Mouse (Mus musculus) MEL-GATA-1-ER (cell line): ENCODE measurements around the gene Hexa.

ENCODE experiments used
- DNase-seq: peaks from one replicate; pipeline ENCODE4 v3.0.0-alpha.2; 2012; ENCODE audit warnings: low read depth; ENCODE audit errors: extremely low read depth

Hexa gene

DNA sequence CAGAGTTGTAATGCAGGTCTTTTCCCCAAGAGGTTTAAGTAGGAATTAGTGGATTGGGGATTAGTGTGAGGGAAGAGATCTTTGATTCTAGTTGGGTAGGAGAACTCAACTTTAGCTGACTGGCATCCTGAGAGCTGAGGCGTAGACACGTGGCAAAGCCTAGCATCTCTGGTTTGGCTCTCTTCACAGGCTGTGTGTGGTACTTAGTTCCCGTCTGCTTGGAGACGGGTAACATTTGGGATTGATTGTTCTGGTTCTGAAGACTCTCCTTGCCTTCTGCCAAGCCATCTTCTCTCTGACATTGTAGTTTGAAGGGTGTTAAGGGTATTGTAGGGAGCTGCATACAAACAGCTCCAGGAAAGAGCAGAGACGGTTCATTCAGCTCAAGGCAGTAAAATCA lies 13.3 kb downstream of the Hexa start:
- DNase-seq, result no peak

DNA sequence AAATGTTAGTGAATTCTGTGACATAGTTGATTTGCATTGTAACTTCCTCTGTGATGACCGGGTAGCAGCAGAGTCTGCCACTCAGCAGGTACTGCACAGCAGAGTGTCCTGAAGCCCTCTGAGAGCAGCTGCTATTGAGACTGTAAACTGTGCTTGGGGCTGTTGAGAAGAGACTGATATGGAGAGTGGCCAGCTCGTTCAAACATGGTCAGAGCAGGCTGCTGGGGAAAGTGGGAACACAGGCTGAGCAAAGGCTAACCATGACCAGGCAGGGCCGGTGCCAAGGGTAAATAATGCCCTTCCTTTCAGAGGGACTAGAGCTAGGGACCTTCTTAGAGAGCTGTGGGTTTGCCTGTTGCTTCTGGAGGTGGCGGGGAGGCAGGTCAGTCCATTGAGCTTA lies 14.4 kb downstream of the Hexa start:
- DNase-seq, result no peak

DNA sequence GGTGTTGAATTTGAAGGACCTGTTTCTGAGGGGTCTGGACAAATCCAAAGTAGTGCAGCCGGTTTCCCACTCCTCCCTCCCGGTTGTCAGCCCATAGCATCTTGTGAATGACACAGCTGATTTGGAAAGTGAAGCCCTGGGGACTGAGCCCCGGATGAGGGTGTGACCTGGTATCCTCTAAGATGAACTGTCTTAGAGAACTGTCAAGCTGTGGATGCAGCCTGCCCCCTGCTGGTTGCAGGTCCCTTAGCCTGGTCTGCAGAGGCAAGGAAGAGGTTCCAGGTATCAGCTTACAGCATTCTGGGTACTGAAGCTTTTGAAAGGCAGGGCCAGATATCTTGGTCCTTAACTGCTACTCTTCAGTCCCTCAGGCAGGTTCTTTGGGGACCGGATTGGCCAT lies 26.3 kb downstream of the Hexa start:
- DNase-seq, result peak; percentile 66

DNA sequence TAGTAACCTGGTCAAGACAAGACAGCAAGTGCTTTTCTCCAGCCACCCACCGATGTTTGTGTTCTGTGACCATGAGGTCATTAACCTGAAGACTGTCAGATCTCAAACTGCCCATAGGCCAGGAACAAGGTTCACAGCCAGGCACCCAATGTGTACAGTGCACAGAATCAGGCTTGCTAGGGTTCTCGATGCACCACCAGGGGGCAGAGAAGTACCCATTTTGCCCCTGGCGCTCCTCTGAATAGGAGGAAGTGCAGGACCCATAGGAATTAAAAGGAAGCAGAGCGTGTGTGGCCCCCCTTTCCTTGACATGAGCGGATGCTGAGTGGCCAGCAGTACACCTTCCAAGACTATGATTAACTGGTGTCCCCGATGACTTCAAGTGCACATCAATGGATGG lies 27.8 kb downstream of the Hexa start:
- DNase-seq, result peak; percentile 59

DNA sequence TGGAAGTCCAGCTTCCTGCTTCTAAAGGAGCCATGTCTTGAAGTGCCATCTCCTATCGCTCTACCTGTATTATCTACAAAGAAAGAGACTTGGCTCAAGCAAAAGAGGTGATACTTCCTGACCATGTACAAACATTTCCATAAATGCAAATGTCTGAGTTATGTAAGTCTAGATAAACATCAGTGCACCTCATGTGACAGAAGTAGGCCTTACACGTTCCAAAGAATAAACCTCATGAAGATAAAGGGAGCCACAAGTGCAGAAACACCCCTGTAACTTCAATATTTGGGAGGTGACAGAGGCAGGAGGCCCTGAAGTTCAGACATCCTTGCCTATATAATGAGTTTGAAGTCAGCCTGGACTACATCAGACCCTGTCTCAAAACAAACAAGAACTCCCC lies 32.5 kb downstream of the Hexa start:
- DNase-seq, result no peak

DNA sequence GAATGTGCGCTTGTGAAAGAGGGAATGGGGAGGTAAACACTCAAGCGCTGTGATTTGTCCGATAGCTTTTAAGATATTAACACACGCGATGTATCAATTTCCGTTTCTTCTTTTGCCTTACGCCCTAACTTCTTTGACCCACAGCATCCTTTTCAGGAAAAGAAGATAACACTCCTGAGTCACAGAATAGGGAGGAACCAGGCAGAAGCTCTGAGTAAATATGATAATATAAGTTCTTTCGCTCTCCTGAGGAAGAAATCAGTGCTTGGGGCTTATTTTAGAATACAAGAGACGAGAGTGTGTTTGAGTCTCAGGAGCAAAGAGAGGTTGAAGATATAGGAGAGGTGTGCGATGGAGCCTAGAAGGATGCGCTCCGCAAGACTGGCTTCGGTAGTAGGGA lies 38.1 kb downstream of the Hexa start:
- no peak for DNase-seq

DNA sequence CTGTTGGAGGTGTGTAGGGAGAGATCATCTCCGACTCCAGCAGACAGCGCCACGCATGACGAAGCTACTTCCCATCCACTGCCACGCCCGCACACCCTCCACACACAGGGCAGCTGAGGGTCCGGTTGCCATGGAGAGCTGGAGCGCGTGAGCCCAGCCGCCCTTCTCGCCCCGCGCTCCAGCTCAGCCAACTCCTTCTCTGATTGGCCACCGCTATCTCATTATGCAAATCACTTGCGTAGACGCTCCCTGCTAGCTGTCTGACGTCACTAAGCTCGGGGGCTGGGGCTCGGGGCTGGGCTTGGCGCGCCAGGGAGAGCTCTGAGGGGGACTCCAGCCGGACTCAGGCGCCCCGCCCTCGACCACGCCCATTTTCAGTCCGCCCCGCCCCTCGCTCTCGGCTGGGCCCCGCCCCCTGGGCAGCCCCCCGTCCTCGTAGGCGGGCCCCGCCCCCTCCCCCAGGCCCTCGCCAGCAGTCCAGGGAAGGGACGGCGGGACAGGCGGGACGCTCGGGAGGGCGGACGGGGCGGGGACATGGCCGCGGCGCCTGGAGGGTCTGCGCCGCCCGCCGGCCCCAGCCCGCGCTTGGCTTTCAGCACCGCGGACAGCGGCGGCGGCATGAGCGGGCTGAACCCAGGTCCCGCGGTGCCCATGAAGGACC lies 38.6 kb downstream of the Hexa start, which contains the start of gene Celf6:
Gene Celf6, plus strand, starts transcription at position 74 of the 661 bp plus-strand sequence.
- peak; percentile 89 for DNase-seq

DNA sequence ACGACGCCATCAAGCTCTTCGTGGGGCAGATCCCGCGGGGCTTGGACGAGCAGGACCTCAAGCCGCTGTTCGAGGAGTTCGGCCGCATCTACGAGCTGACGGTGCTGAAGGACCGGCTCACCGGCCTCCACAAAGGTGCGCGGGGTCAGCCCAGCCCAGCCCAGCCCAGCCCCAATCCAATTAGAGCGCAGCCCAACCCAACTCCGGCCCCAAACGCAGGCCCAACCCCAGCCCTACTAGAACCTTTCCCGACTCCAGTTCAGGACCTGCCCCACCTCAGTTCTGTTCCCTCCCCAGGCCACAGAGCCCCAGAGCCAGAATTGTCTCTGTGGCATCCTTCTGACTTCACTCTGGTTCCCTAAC lies 39.1 kb downstream of the Hexa start:
- no peak for DNase-seq

DNA sequence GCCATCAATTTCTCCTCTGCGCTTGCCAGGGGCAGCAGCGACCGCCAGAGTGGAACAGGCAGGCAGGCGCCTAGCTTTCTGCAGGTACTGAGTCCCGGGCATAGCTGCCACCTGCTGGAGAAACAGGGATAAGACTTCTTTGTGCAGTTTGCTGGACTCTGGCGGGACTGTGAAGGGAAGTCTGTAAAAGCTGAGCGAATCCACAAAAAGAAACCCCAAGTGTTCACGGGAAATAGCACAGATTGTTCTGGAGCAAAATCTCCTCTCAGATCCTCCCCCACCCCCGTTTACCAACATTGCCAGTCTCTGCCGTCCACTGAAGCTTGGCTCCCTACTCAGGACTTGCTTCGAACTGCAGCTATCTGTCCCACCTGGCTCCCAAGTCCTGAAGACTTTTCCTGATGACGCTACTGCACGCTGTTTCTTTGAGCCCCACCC lies 45.5 kb downstream of the Hexa start:
- DNase-seq, result peak; percentile 45

DNA sequence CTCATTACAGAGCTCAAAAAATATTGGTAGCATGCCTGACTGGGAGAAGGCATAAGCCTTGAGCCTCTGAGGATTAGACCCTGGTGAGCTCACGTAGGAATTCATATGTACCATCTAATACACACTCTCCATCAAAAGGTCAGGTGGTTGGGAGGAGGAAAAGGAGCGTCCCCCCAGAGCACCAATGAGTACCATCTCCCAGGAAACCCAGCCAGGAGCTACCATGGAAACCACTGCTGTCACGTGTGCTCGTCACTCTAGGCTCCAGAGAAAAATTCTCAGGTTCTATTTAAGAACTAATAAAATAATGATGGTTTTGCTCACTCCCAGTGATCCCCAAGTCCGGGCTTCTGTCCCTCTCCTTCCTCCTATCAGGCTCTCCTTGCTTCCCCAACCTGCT lies 48.9 kb downstream of the Hexa start:
- DNase-seq, result no peak

DNA sequence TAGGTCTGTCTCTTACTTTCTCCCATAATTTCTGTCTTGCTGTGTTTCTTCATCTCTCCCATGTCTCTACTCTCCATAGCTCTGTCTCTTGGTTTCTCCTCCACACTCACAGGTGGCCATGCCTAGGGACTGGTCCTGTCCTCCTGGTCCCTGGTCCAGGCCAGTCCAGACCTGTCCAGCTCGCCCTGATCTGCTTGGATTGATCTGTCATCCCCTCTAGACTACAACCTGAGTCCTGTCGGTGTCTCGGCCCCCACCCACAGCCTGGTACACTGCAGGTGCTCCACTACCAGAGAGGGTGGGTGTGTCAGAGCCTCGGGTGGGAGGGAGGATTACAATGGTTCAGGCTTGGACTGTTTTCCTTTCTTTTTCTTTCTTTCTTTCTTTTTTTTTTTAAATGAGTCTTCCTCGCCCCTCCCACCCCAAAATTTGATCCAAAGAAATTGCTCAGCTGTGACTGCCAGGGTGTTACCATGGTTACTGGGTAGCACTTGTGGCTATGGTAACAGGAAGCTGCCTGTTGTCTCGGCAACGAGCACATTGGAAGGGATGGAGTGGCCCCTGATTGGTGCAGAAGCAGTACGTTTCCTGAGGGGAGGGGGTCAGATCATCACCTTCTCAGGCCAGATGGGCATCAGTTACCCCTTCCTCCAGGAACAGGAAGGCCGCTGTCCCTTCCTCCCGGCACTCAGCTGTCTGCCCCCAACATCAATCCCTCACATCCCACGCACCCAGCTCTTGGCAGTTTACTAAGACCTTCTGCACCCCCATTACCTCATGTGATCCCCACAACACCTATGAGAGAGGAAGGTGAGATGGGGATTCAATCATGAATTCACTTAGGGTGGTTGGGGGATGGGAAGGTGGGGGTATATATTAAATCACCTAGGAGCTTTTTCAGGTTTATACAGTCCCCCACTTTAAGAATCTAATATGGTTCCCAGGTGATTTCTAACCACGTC lies 49.7 kb downstream of the Hexa start:
- DNase-seq, result no peak

DNA sequence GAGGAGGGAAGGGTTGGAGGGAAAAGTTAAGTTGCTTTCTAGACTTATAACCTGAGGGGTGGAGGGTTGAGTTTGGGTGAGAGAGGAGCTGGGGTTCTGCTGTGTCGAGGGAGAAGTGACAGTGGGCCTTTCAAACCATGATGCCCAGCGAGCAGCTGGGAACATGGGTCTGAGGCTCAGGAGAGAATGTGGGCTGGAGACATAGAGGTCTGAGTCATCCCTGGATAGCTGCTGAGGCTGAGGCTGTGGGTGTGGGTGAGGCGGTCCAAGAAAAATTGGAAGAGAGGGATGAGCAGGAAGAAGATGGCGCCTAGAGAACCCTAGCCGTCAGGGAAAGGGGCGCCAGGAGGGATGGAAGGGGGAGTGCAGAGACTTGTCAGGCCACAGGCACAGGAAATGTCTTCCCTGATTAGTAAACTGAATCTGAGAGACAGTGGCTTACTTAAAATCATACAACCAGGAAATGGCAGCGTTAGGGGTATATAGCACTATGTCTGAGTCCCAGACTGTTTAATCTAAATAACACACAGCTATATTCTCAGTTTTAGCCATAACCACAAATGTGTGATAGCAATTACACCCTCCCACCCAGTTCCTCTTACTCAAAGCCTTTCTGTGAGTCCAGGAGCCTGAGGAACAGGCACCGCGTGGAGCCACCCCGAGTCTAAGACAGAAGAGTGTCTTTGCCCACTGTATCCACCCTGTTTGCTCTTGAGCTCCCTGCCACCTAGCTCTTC lies 50.5 kb downstream of the Hexa start:
- DNase-seq, result peak; percentile 92

DNA sequence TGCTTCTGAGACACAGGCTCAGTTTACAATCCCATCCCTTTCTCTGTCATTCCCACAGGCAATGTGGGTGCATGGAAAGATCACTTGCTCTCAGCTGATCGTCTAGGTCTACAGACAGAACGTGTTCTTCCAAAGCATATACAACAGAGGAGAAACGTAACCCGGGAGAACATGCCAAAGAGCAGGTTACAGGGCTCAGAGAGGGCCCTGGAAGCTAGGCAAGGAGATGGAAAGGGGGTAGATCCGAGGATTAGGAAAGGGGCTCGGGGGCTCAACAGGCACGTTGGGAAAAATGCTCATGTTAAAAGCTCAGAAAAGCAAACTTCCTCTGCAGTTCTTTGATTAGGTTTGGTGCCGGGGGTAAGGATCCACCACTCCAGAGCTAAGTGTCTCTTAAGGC lies 62.3 kb downstream of the Hexa start:
- no peak for DNase-seq

DNA sequence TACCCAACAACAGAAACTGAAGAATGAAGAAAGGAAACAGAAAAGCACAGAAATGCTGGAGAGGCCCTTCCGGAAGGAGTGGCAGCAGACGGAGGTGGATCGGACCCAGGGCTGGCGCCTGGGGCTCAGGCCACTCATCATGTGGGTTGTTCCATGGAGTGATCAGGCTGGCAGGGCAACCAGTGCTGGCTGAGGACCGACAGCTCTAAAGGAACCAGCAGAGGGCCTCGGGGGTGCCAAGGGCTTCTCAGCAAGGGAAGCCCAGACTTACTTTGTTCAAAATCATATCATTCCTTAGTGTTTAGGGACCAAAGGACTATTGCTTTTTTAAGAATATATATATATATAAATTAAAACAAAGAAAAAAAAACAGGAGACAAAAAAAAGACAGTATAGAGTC lies 66.6 kb downstream of the Hexa start:
- DNase-seq, result no peak

DNA sequence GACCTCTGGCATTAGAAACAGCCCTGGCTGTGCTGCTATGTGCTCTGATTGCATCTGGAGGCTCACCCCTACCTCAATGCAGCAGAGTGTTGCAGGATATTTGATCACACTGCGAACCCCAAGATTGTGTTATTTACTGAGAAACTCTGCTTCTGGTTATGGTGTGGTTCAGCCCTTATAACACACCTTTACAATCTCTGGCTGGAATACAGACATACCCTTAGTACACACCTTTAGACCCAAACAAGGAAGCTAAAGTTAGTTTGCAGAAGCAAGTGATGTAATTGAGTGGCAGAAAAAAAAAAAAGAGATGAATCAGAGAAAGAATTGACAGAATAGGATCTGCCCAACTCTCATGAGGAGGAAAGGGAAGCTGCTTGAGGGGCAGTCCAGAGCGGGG lies 71.6 kb downstream of the Hexa start:
- DNase-seq, result no peak
